ENCODE assay signal across 1 mouse cellular context in the genomic region with DNA sequence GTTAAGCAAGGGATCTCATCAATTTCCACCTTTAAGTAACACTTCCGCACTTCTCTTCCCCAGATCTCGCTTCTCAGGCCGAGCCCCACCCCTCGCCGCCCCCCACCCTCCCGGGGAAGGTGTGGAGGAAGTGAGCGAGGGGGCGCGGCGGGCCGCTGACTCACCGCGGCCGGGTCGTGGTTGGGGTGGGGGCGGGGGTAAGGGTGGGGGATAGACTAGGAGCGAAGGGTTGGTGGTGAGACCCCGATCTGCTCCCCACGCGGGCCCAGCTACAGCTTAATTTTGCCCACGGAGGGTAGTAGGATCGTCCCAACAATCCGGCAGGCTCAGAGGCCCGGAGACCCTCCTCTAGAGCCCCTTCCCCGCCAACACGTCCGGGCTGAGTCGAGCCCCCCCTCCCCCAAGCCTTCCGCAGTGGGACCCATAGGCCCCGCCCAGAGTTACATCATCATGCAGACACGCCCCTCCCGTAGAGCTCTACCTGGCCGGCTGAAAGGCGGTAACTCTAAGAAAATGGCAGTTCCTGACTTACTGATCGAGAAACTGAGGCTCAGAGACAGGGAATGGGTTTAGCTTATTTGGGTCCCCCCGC.
TF ChIP-seq lines count a peak whose summit lies in the region.

No protein-coding gene starts in this region.

TF ChIP-seq in MEL, 35 proteins besides CTCF, POLR2A, EP300 and RAD21:
- TF ChIP-seq CHD2 (IDR thresholded peaks at IDR 0.05; ENCODE audit: low read length) (peak; percentile 40), USF2 (IDR thresholded peaks at IDR 0.05; ENCODE audit: borderline replicate concordance in 1 of 2, insufficient read depth in 1 of 2, low read depth in 1 of 2, low read length in 2 of 2) (no peak), MXI1 (IDR thresholded peaks at IDR 0.05; ENCODE audit: low read depth, low read length) (peak; percentile 73), NELFE (IDR thresholded peaks at IDR 0.05; ENCODE audit: low read depth, low read length) (no peak; the same call in 1 of the 2 replicates), MEF2A (IDR thresholded peaks at IDR 0.05; ENCODE audit: extremely low read depth, insufficient replicate concordance, low read depth, low read length, poor library complexity, severe bottlenecking) (no peak), BHLHE40 (IDR thresholded peaks at IDR 0.05; ENCODE audit: borderline replicate concordance, low read depth, low read length) (peak; percentile 29; the same call in 1 of the 2 replicates), KAT2A (conservative IDR thresholded peaks at IDR 0.05; ENCODE audit: low read depth, low read length) (no peak), TAL1 (IDR thresholded peaks at IDR 0.05; ENCODE audit: low read length) (no peak), HCFC1 (IDR thresholded peaks at IDR 0.05; ENCODE audit: low read depth, low read length) (peak; percentile 53; the same call in 1 of the 2 replicates), ZC3H11A (IDR thresholded peaks at IDR 0.05; ENCODE audit: low read depth, low read length) (no peak), ELF1 (IDR thresholded peaks at IDR 0.05; ENCODE audit: low read depth, low read length) (peak; percentile 19; the same call in 1 of the 2 replicates), TCF12 (IDR thresholded peaks at IDR 0.05; ENCODE audit: low read depth, low read length) (peak; percentile 14; the same call in 1 of the 2 replicates), USF1 (IDR thresholded peaks at IDR 0.05; ENCODE audit: low read depth, low read length) (no peak), NRF1 (IDR thresholded peaks at IDR 0.05; ENCODE audit: insufficient read depth, low read depth, low read length, poor library complexity, severe bottlenecking) (no peak), SMC3 (IDR thresholded peaks at IDR 0.05; ENCODE audit: low read depth, low read length) (peak; percentile 4; the same call in 1 of the 2 replicates), MYC (IDR thresholded peaks at IDR 0.05; ENCODE audit: low read depth, low read length) (0 out of 2 replicates have a peak, but pooled peaks have one; percentile 65), MAZ (IDR thresholded peaks at IDR 0.05; ENCODE audit: low read depth, low read length) (peak; percentile 72), SIN3A (IDR thresholded peaks at IDR 0.05; ENCODE audit: low read length) (peak; percentile 66; the same call in 1 of the 2 replicates), ETS1 (IDR thresholded peaks at IDR 0.05; ENCODE audit: low read depth, low read length) (peak; percentile 5; the same call in 1 of the 2 replicates), ZMIZ1 (IDR thresholded peaks at IDR 0.05; ENCODE audit: low read depth, low read length) (0 out of 2 replicates have a peak, but pooled peaks have one; percentile 39), GABPA (IDR thresholded peaks at IDR 0.05; ENCODE audit: low read depth, low read length) (no peak), ZNF384 (IDR thresholded peaks at IDR 0.05; ENCODE audit: low read depth, low read length) (no peak), E2F4 (IDR thresholded peaks at IDR 0.05; ENCODE audit: borderline replicate concordance, low read depth, low read length) (no peak), CHD1 (IDR thresholded peaks at IDR 0.05; ENCODE audit: low read depth, low read length) (no peak), POLR2AphosphoS2 (IDR thresholded peaks at IDR 0.05; ENCODE audit: low read length) (no peak)
